Mouse (Mus musculus) liver, postnatal 0 days (tissue): ENCODE results near the gene Sgcg.

Experiments used
- CTCF ChIP-seq: sonication (generic); IDR thresholded peaks from 2 replicates; pipeline ENCODE4 v1.5.1; 2016; ENCODE audit warnings: antibody characterized with exemption, low read depth
- EP300 ChIP-seq: IDR thresholded peaks from 2 replicates; pipeline ENCODE4 v1.6.1; 2016; ENCODE audit warnings: antibody characterized with exemption, low read depth, mild to moderate bottlenecking

DNA sequence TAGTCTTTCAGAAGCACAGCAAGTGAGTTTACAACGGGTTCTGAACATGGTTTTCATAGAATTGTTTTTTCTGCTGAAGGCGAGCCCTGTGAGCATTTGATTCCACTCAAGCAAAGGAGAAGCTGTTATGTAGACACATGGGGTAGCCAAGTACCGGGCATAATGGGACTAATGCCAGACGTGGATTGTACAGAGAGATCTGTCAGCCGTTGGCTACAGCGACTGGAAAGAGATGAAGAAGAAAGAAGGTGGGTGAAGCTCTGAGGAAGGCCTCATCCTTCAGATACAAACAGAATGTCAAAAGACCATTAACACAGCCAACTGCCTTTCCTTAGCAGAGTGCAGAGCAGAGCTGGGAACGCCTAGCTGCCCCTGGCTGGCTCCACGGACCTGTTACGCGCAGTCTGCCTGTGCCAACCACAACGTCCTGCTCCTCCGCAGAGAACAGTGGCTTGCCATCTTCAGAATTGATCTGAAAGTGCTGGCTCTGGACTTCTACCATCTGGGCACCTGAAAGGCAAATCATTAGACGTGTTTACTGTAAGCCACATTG is 26.2 kb downstream of the Sgcg start:
- TF ChIP-seq CTCF (no peak), EP300 (no peak)
